Mouse (Mus musculus): ENCODE data around the gene Mesd. TPM values are rescaled to one million over a fixed set of nuclear protein-coding genes. Genes with fewer than 3 reads are reported as not detected.
A peak's percentile ranks its signal among the peaks of the same experiment; 100 is the strongest.

The Mesd gene
- polyA plus RNA-seq, 1 experiment = 34.6 TPM

DNA sequence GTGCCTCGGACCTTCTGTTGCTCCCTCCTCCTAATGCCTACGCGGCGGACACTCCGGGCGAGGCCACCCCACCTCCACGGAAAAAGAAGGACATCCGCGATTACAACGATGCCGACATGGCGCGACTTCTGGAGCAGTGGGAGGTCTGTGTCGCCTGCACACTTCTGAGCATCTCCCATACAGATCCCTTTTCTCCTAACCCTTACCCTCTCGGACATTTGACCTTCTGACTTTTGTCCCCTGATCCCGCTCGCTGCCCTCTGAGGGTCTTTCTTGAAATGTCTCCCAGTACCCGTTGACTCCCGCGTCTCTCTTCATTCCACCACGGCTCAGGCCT lies 8.0 kb downstream of the Mesd start:
- peak overlapping the region; percentile 83 for H3K4me3 ChIP-seq (replicated peaks; ENCODE audit: insufficient read depth, low read depth, low read length)
- peak overlapping the region; percentile 48 for H3K27ac ChIP-seq (ENCODE audit: insufficient read depth, low read length)
- peaks cover 11% of the 10 kb centered on the region; the same call in 1 of the 2 replicates for H3K4me1 ChIP-seq (ENCODE audit: control insufficient read depth, insufficient read depth, low read length)
- under 1% methylated on average over 21 of the region's 21 CpGs for WGBS
- no peak for TF ChIP-seq CTCF (IDR thresholded peaks at IDR 0.05; ENCODE audit: borderline replicate concordance, insufficient read depth, low read depth, low read length)
- DNase-seq = no peak
- no peaks in the 10 kb centered on the region for H3K27me3 ChIP-seq (ENCODE audit: control insufficient read depth, insufficient read depth, low read length)

DNA sequence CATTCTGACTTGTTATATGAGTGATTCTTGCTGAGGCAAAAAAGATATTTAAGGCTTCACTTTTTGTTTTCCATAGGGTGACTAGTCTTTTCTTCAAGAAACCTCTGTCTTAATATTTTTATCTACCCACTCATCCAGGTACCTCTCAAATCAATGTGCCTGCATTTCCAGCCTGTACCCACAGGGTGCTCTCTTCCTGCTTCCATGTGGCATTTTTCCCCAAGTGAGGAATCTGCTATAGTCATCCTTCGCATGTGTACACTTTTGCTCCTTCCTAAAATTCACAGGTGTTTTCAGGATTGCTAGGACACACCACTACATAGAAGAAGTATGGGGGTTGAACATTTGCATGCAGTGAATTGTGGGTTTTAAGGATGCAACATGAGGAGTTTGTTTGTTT lies 10.1 kb downstream of the Mesd start:
- H3K27ac ChIP-seq (ENCODE audit: insufficient read depth, low read length) = no peak overlapping the region
- no peak for DNase-seq
- TF ChIP-seq CTCF (IDR thresholded peaks at IDR 0.05; ENCODE audit: borderline replicate concordance, insufficient read depth, low read depth, low read length) (no peak), POLR2A (IDR thresholded peaks at IDR 0.05; ENCODE audit: borderline replicate concordance, insufficient read depth, low read length) (no peak)
- 86% methylated on average over 1 of the region's 1 CpGs for WGBS
- H3K4me3 ChIP-seq (replicated peaks; ENCODE audit: insufficient read depth, low read depth, low read length) = no peak overlapping the region
- H3K27me3 ChIP-seq (ENCODE audit: control insufficient read depth, insufficient read depth, low read length) = no peaks in the 10 kb centered on the region
- H3K4me1 ChIP-seq (ENCODE audit: control insufficient read depth, insufficient read depth, low read length) = peaks cover 11% of the 10 kb centered on the region; the same call in 1 of the 2 replicates

DNA sequence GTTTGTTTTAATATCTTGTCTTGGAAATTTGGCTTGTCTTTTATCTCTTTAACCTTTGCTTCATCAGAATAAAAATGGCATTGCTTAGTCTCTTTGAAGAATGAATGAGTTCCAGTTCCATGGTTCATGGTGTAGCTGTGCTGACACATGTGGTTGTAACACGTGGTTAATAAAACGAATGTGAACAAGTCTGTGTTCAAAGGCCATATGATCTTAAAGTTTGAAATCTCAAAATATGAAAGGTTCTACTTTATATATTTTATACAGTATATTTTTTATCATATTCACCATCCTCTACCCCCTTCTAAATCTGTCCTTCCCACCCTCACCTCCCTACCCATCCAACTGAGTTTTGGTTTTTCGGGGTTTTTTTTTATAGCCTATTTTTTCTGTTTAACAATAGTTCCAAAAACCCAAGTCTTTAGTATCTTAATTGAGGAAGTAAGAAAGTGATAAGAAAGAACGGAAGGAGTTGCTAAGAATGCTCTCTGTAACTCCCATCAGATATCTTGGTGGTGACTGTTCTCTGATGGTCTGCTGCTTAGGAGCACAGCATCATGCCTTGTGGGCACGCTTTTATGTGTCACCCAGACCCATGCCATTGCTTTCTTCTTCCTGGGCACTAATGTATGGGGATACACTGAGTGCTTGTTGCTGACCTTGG lies 11.9 kb downstream of the Mesd start:
- Histone ChIP-seq H3K27ac (ENCODE audit: insufficient read depth, low read length) (no peak overlapping the region), H3K4me3 (replicated peaks; ENCODE audit: insufficient read depth, low read depth, low read length) (no peak overlapping the region), H3K27me3 (ENCODE audit: control insufficient read depth, insufficient read depth, low read length) (no peaks in the 10 kb centered on the region), H3K4me1 (ENCODE audit: control insufficient read depth, insufficient read depth, low read length) (peaks cover 11% of the 10 kb centered on the region; the same call in 1 of the 2 replicates)
- TF ChIP-seq CTCF (IDR thresholded peaks at IDR 0.05; ENCODE audit: borderline replicate concordance, insufficient read depth, low read depth, low read length) = no peak
- TF ChIP-seq POLR2A (IDR thresholded peaks at IDR 0.05; ENCODE audit: borderline replicate concordance, insufficient read depth, low read length) = no peak
- DNase-seq = no peak
- WGBS = 92% methylated on average over 5 of the region's 5 CpGs

DNA sequence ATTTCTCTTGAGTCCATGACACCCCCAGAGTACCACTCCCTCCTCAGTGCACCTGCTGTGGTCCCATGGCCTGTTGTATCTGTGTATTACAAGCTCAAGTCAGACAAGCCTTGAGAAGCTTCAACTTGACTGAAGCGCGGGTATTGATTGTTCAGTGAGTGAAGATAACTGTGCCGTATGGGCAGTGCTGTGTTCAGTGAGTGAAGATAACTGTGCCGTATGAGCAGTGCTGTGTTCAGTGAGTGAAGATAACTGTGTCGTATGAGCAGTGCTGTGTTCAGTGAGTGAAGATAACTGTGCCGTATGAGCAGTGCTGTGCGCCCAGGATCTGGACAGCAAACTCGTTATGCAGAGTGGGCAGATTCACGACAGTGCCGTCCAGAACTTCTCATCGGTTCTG lies 14.0 kb downstream of the Mesd start:
- DNase-seq = no peak
- 92% methylated on average over 11 of the region's 11 CpGs for WGBS
- Histone ChIP-seq H3K27ac (ENCODE audit: insufficient read depth, low read length) (no peak overlapping the region), H3K4me1 (ENCODE audit: control insufficient read depth, insufficient read depth, low read length) (peaks cover 7% of the 10 kb centered on the region; the same call in 1 of the 2 replicates), H3K27me3 (ENCODE audit: control insufficient read depth, insufficient read depth, low read length) (no peaks in the 10 kb centered on the region), H3K4me3 (replicated peaks; ENCODE audit: insufficient read depth, low read depth, low read length) (no peak overlapping the region)
- TF ChIP-seq CTCF (IDR thresholded peaks at IDR 0.05; ENCODE audit: borderline replicate concordance, insufficient read depth, low read depth, low read length) (no peak), POLR2A (IDR thresholded peaks at IDR 0.05; ENCODE audit: borderline replicate concordance, insufficient read depth, low read length) (no peak)

DNA sequence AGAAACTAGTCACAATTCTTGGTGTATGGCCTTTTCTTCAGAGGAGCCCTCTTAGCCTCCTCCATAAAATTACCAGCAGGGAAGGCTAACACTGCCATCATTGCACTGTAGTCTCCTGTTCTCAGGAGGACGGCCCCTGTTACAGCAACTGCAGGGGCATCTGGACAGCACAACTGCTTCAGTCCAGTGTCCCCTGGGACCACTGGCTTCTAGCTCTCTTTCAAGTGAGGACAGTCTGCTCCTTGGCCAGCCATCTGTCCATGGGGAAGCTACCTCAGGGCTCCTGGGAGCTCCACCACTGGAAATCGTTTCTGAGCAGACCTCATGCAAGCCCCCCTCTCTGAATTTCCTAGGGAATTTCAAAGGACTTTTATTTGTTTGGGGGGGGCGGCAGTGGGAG lies 16.3 kb downstream of the Mesd start:
- no peak for DNase-seq
- TF ChIP-seq POLR2A (IDR thresholded peaks at IDR 0.05; ENCODE audit: borderline replicate concordance, insufficient read depth, low read length) (no peak), CTCF (IDR thresholded peaks at IDR 0.05; ENCODE audit: borderline replicate concordance, insufficient read depth, low read depth, low read length) (no peak)
- H3K27ac ChIP-seq (ENCODE audit: insufficient read depth, low read length) = no peak overlapping the region
- 67% methylated on average over 3 of the region's 3 CpGs for WGBS
- H3K27me3 ChIP-seq (ENCODE audit: control insufficient read depth, insufficient read depth, low read length) = no peaks in the 10 kb centered on the region
- H3K4me3 ChIP-seq (replicated peaks; ENCODE audit: insufficient read depth, low read depth, low read length) = no peak overlapping the region
- H3K4me1 ChIP-seq (ENCODE audit: control insufficient read depth, insufficient read depth, low read length) = no peaks in the 10 kb centered on the region; the same call in 1 of the 2 replicates

DNA sequence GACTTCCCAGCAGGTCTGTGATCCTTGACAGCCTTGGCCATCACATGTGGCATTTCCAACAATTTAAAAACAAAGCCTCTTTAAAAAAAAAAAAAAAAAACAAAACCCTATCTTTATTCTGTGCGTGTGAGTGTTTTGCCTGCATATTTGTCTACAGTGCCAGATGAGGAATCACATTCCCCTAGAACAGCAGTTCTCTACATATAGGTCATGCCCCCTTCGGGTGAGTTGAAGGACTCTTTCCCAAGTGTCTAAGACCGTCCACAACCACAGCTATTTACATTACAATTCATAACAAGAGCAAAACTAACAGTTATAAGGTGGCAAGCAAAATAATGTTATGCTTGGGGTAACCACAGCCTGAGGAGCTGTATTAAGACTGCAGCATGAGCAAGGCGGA lies 17.2 kb downstream of the Mesd start:
- no peak overlapping the region for H3K27ac ChIP-seq (ENCODE audit: insufficient read depth, low read length)
- DNase-seq = no peak
- TF ChIP-seq POLR2A (IDR thresholded peaks at IDR 0.05; ENCODE audit: borderline replicate concordance, insufficient read depth, low read length) = no peak
- TF ChIP-seq CTCF (IDR thresholded peaks at IDR 0.05; ENCODE audit: borderline replicate concordance, insufficient read depth, low read depth, low read length) = no peak
- 88% methylated on average over 4 of the region's 4 CpGs for WGBS
- H3K4me3 ChIP-seq (replicated peaks; ENCODE audit: insufficient read depth, low read depth, low read length) = no peak overlapping the region
- H3K4me1 ChIP-seq (ENCODE audit: control insufficient read depth, insufficient read depth, low read length) = no peaks in the 10 kb centered on the region; the same call in 1 of the 2 replicates
- no peaks in the 10 kb centered on the region for H3K27me3 ChIP-seq (ENCODE audit: control insufficient read depth, insufficient read depth, low read length)

DNA sequence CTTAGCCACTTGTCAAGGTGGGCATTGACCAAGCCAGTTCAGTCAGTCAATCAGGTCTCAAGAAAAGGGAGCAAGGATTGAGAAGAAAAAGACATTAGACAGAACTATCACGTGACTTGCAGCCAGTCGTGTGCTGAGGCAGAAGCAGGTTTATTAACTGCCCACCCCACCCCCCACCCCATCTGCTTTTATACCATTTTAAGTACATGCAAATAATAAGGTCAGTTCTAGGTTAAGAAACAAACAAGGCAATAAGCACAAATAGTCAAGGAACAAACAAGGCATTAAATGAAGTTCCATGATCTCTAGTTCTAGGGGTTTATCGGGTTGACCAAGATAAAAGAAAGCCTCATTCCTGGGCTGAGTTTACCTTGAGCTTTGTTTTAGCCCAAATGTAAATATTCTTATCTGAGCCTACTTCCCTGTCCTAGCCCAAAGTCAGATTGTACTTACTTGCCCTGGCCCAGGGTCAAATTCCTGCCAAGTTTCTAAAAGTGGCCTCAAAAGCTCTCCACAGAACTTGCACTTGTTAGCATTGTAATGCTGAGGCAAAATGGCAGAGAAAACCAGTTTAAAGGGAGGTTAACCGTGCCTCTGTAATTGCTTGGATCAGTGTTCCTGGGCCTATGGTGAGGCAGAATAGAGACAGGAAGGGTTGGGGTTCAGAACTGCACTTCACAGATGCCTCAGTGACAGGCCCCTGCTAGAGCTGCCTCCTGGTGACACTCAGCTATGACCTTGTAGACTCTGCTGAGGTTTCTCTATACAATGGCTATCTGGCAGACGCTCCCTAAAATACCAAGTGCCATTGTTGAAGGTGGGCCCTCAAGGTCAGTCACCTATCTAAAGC lies 18.3 kb downstream of the Mesd start:
- no peak for TF ChIP-seq POLR2A (IDR thresholded peaks at IDR 0.05; ENCODE audit: borderline replicate concordance, insufficient read depth, low read length)
- no peak for TF ChIP-seq CTCF (IDR thresholded peaks at IDR 0.05; ENCODE audit: borderline replicate concordance, insufficient read depth, low read depth, low read length)
- DNase-seq = no peak
- no peaks in the 10 kb centered on the region; the same call in 1 of the 2 replicates for H3K4me1 ChIP-seq (ENCODE audit: control insufficient read depth, insufficient read depth, low read length)
- 83% methylated on average over 5 of the region's 5 CpGs for WGBS
- no peak overlapping the region for H3K4me3 ChIP-seq (replicated peaks; ENCODE audit: insufficient read depth, low read depth, low read length)
- no peak overlapping the region for H3K27ac ChIP-seq (ENCODE audit: insufficient read depth, low read length)
- no peaks in the 10 kb centered on the region for H3K27me3 ChIP-seq (ENCODE audit: control insufficient read depth, insufficient read depth, low read length)

DNA sequence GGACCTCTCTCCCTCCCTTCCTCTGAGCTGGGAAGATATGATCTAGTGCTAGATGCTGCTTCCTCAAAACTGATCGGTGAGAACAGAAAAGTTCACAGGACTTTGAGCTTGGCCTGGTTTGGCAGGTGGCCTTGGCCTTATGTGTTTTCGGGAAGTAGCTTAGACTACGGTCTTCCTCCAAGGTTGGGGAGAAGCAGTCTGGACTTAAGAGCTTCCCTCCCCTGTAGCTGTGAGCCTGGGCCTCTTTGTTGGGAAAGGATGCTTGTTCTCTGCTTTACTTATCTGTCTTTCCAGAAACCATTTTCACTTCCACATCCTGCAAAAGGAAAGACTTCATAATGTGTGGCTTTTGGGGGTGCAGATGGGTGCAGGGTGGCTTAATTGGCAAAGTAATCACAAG lies 20.6 kb downstream of the Mesd start:
- H3K27me3 ChIP-seq (ENCODE audit: control insufficient read depth, insufficient read depth, low read length) = no peaks in the 10 kb centered on the region
- 96% methylated on average over 3 of the region's 3 CpGs for WGBS
- no peak for DNase-seq
- no peak for TF ChIP-seq POLR2A (IDR thresholded peaks at IDR 0.05; ENCODE audit: borderline replicate concordance, insufficient read depth, low read length)
- TF ChIP-seq CTCF (IDR thresholded peaks at IDR 0.05; ENCODE audit: borderline replicate concordance, insufficient read depth, low read depth, low read length) = no peak
- H3K4me3 ChIP-seq (replicated peaks; ENCODE audit: insufficient read depth, low read depth, low read length) = no peak overlapping the region
- no peak overlapping the region for H3K27ac ChIP-seq (ENCODE audit: insufficient read depth, low read length)
- H3K4me1 ChIP-seq (ENCODE audit: control insufficient read depth, insufficient read depth, low read length) = no peaks in the 10 kb centered on the region; the same call in 1 of the 2 replicates

All from cerebellum, adult 2 months (tissue).